Mouse (Mus musculus): ENCODE results near the gene Gsto1. TPM values are rescaled to one million over a fixed set of nuclear protein-coding genes. Genes with fewer than 3 reads are reported as not detected.

Gene Gsto1
- 40.5 and 42.1 TPM in 2 replicates for polyA plus RNA-seq (2012; rRNA removed)

DNA sequence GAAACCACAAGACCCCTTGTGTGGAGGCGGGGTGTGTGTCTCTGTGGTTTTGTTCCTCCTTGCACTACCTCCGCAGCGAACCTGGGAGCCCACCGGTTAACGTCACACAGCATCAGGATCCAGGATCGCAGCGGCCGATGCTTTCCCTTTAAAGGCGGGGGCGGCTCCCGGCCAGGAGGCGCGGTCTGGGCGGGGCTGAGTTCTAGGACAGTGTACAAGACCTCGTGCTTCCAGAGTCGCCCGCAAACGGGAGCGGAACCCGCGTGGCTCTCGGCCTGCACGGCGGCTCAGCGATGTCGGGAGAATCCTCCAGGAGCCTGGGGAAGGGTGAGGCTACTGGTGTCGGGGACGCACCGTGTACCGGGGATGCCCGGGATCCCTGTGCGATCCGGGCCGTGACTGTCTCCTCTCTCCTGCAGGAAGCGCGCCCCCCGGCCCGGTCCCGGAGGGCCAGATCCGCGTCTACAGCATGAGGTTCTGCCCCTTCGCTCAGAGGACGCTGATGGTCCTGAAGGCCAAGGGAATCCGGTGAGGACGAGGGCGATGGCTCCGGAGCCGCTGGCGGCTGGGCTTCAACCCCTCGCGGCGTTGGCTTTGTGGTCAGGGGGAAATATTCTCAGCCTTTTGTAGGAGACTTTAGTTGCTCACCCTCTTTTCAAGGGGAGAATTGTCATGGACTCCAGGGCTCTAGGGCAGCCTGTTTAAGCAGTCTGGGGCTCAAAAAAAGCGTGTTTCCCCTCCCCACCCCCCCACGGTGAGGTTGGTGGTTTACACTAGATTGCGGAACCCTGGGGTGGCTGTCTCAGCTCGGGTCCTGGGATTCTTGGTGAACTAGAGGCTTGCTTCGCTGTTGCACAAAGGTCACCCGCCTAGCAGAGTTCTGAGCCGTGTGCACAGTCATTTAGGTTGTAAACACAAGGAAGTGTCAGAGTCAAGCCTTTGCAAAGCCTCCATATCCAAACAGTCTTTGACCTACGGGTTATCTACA is at the start of gene Gsto1:
Gene Gsto1, plus strand, starts transcription at position 175 of the 988 bp plus-strand sequence.
- peak; percentile 80 for TF ChIP-seq POLR2A (IDR thresholded peaks at IDR 0.05; ENCODE audit: borderline replicate concordance, insufficient read depth, low read length)
- TF ChIP-seq CTCF (IDR thresholded peaks at IDR 0.05; ENCODE audit: borderline replicate concordance, insufficient read depth, low read depth, low read length), result no peak
- WGBS, result 2% methylated on average over 60 of the region's 60 CpGs
- Histone ChIP-seq H3K4me3 (replicated peaks; ENCODE audit: insufficient read depth, low read depth, low read length) (peak within 1 kb of the TSS; percentile 71), H3K27ac (ENCODE audit: insufficient read depth, low read length) (no peak within 1 kb of the TSS), H3K4me1 (ENCODE audit: control insufficient read depth, insufficient read depth, low read length) (no peaks in the 10 kb centered on the region), H3K27me3 (ENCODE audit: control insufficient read depth, insufficient read depth, low read length) (no peaks in the 10 kb centered on the region)
- peak; percentile 88 to 91 for DNase-seq

DNA sequence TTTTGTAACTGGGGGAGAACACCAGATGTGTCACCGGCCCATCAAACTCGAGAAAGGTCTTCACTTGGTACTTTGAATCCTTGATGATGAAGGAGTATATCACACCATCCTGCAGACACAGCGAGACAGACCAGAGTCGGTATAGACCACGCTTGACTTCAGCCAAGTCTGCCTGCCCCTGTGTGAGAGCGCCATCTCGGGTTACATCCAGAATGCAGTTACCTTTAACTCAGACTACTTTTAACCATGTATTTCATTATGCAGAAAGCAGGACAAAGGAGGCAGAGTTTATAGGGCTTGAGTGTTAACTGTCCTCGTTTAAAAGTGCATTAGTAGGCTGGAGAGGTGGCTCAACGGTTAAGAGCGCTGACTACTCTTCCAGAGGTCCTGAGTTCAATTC is 42.7 kb upstream of the Gsto1 start:
- no peak overlapping the region for H3K27ac ChIP-seq (ENCODE audit: insufficient read depth, low read length)
- WGBS, result 73% methylated on average over 10 of the region's 10 CpGs
- H3K27me3 ChIP-seq (ENCODE audit: control insufficient read depth, insufficient read depth, low read length), result no peaks in the 10 kb centered on the region
- TF ChIP-seq CTCF (IDR thresholded peaks at IDR 0.05; ENCODE audit: borderline replicate concordance, insufficient read depth, low read depth, low read length) (no peak), POLR2A (IDR thresholded peaks at IDR 0.05; ENCODE audit: borderline replicate concordance, insufficient read depth, low read length) (no peak)
- no peak overlapping the region for H3K4me3 ChIP-seq (replicated peaks; ENCODE audit: insufficient read depth, low read depth, low read length)
- H3K4me1 ChIP-seq (ENCODE audit: control insufficient read depth, insufficient read depth, low read length), result no peaks in the 10 kb centered on the region
- no peak for DNase-seq

DNA sequence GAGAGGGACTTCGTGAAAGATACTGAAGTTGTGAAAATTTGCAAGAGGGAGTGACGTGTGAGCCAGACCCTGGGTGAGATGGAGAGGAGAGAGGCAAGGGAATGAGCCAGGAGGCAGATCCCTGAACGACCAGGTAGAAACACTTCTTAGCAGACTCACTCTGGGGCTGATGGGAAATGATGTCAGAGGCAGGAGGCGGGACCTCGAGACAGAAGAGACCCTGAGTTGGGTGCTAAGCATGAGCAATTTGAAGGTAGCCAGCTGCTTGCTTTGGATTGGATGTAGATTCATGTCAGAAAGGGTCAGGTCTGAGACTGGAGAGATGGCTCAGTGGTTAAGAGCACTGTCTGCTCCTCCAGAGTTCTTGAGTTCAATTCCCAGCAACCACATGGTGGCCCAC is 40.0 kb upstream of the Gsto1 start:
- no peak for DNase-seq
- Histone ChIP-seq H3K27ac (ENCODE audit: insufficient read depth, low read length) (no peak overlapping the region), H3K4me1 (ENCODE audit: control insufficient read depth, insufficient read depth, low read length) (no peaks in the 10 kb centered on the region), H3K4me3 (replicated peaks; ENCODE audit: insufficient read depth, low read depth, low read length) (no peak overlapping the region), H3K27me3 (ENCODE audit: control insufficient read depth, insufficient read depth, low read length) (no peaks in the 10 kb centered on the region)
- 91% methylated on average over 5 of the region's 5 CpGs for WGBS
- no peak for TF ChIP-seq CTCF (IDR thresholded peaks at IDR 0.05; ENCODE audit: borderline replicate concordance, insufficient read depth, low read depth, low read length)
- TF ChIP-seq POLR2A (IDR thresholded peaks at IDR 0.05; ENCODE audit: borderline replicate concordance, insufficient read depth, low read length), result no peak

DNA sequence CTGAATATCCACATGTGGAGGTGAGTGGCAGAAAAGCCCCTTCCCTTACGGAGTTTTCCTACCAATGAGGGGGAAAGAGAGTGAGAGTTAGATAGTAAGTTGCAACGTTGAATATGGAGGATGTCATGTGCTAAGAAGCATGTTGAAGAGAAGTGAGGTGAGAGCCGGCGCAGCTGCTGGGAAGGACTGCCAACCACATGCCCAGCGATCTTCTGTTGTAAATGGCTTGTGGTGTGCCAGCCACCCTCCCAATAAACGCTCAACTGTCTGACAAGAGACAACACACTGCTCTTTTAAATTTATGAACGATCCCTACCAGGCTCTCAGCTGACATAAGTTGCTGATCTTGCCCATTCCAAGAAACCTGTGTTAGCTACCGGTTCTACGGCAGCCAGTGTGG is 37.1 kb upstream of the Gsto1 start:
- H3K4me1 ChIP-seq (ENCODE audit: control insufficient read depth, insufficient read depth, low read length), result no peaks in the 10 kb centered on the region
- TF ChIP-seq CTCF (IDR thresholded peaks at IDR 0.05; ENCODE audit: borderline replicate concordance, insufficient read depth, low read depth, low read length) (no peak), POLR2A (IDR thresholded peaks at IDR 0.05; ENCODE audit: borderline replicate concordance, insufficient read depth, low read length) (no peak)
- 35% methylated on average over 9 of the region's 9 CpGs for WGBS
- H3K4me3 ChIP-seq (replicated peaks; ENCODE audit: insufficient read depth, low read depth, low read length), result no peak overlapping the region
- no peaks in the 10 kb centered on the region for H3K27me3 ChIP-seq (ENCODE audit: control insufficient read depth, insufficient read depth, low read length)
- DNase-seq, result no peak
- no peak overlapping the region for H3K27ac ChIP-seq (ENCODE audit: insufficient read depth, low read length)

DNA sequence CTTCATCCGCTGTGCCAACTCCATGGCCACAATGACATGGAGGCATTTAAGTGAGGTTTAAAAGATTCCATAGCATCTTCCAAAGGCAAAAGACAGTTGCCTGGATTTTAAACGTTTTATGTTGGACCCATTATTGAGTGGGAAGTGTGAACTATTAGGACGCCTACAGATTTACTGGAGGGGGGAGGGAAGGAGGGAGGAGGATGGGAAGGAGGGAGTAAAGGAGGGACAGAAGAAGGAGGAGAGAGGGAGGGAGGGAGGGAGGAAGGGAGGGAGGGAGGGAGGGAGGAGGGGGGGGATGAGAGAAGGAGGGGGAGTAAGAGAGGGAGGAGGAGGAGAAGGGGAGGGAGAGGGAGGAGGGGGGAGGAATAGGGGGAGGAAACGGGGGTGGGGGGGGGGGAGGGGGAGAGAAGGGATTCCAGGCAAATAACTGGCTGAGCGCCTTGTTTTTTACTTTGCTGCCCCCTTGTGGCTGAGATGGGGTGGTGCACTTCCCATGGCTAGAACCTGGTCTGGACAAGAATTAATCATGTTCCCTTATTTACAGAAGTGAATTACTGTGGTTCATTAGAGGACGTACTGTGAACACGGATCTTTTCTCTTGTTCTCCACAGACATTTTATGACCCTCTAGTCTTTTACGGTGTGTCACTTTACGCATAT is 33.8 kb upstream of the Gsto1 start:
- 18% methylated on average over 8 of the region's 9 CpGs for WGBS

DNA sequence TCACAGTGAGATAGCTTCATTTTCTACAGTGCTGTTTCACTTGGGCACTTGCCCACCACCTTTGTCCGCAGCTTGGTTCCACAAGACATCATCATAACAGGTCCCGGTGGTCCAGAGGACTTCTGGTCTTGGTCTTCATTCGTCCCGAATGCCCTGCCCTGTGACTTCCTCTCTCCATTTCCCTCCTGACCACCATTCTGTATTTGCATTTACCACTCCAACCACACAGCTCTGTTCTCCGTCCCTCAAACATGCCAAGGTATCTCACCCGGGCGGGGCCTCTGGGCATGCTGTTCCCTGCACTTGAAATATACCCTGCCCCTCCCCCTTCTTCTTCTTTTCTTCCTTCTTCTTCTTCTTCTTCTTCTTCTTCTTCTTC is 33.3 kb upstream of the Gsto1 start:
- no peak overlapping the region for H3K27ac ChIP-seq (ENCODE audit: insufficient read depth, low read length)
- WGBS, result 42% methylated on average over 7 of the region's 7 CpGs
- TF ChIP-seq CTCF (IDR thresholded peaks at IDR 0.05; ENCODE audit: borderline replicate concordance, insufficient read depth, low read depth, low read length), result no peak
- no peak for TF ChIP-seq POLR2A (IDR thresholded peaks at IDR 0.05; ENCODE audit: borderline replicate concordance, insufficient read depth, low read length)
- H3K27me3 ChIP-seq (ENCODE audit: control insufficient read depth, insufficient read depth, low read length), result no peaks in the 10 kb centered on the region
- no peak for DNase-seq
- H3K4me3 ChIP-seq (replicated peaks; ENCODE audit: insufficient read depth, low read depth, low read length), result no peak overlapping the region
- H3K4me1 ChIP-seq (ENCODE audit: control insufficient read depth, insufficient read depth, low read length), result no peaks in the 10 kb centered on the region

More for the DNA sequence above, 33.8 kb upstream of the Gsto1 start:
- Histone ChIP-seq H3K27me3 (ENCODE audit: control insufficient read depth, insufficient read depth, low read length) (no peaks in the 10 kb centered on the region), H3K4me1 (ENCODE audit: control insufficient read depth, insufficient read depth, low read length) (no peaks in the 10 kb centered on the region), H3K27ac (ENCODE audit: insufficient read depth, low read length) (no peak overlapping the region), H3K4me3 (replicated peaks; ENCODE audit: insufficient read depth, low read depth, low read length) (no peak overlapping the region)
- peak; percentile 62 to 73 for DNase-seq
- TF ChIP-seq POLR2A (IDR thresholded peaks at IDR 0.05; ENCODE audit: borderline replicate concordance, insufficient read depth, low read length) (no peak), CTCF (IDR thresholded peaks at IDR 0.05; ENCODE audit: borderline replicate concordance, insufficient read depth, low read depth, low read length) (peak; percentile 77)

DNA sequence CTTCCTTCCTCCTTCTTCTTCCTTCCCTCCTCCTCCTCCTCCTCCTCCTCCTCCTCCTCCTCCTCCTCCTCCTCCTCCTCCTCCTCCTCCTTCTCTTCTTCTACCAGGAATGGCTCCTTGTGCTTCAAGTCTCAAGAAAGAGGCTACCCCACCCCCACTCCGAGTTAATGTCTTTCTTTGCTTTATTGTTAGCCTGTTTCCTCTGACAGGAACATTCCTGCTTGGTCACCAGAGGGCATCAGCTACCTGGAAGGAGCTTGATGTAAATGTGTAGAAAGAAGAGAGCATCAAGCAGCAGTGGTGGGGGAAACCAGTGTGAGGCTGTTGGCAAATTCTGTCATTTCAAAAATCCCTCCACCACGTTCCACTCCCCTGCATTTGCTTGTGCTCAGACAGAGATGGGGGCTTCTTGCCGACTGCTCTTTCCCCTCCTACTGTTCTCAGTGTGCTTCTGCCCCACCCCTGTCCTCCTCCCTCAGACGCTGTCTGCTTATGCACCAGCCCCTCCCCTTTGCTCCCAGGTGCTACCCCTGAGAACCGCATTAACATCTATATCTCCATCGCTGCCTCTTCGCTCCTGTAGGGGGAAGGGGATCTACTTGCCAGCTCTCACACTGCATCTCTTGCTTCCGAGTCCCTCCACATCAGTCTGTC is 32.5 kb upstream of the Gsto1 start:
- Histone ChIP-seq H3K27ac (ENCODE audit: insufficient read depth, low read length) (no peak overlapping the region), H3K4me3 (replicated peaks; ENCODE audit: insufficient read depth, low read depth, low read length) (no peak overlapping the region), H3K27me3 (ENCODE audit: control insufficient read depth, insufficient read depth, low read length) (no peaks in the 10 kb centered on the region), H3K4me1 (ENCODE audit: control insufficient read depth, insufficient read depth, low read length) (no peaks in the 10 kb centered on the region)
- no peak for DNase-seq
- no peak for TF ChIP-seq POLR2A (IDR thresholded peaks at IDR 0.05; ENCODE audit: borderline replicate concordance, insufficient read depth, low read length)
- 18% methylated on average over 8 of the region's 8 CpGs for WGBS

Measured in cerebellum, adult 2 months (tissue).